Mouse (Mus musculus): ENCODE measurements around the gene Wipf3. TPM values are rescaled to one million over a fixed set of nuclear protein-coding genes. Genes with fewer than 3 reads are reported as not detected.

The Wipf3 gene
- total RNA-seq, 2 experiments from 2014 or later = not detected

- ATAC-seq (replicated peaks; ENCODE audit: low FRiP score, poor library complexity, severe bottlenecking) = no peak
Measured at GRCm38 (mm10) chr6:54512256-54512655, 82.9 kb downstream of the Wipf3 start.

- ATAC-seq (replicated peaks; ENCODE audit: low FRiP score, poor library complexity, severe bottlenecking) = no peak; the same call in 1 of the 2 replicates
Measured at GRCm38 (mm10) chr6:54516512-54517134, 87.2 kb downstream of the Wipf3 start.

- no peak for ATAC-seq (replicated peaks; ENCODE audit: low FRiP score, poor library complexity, severe bottlenecking)
Measured at GRCm38 (mm10) chr6:54518758-54519157, 89.4 kb downstream of the Wipf3 start.

- no peak for ATAC-seq (replicated peaks; ENCODE audit: low FRiP score, poor library complexity, severe bottlenecking)
Measured at GRCm38 (mm10) chr6:54528666-54529065, 99.3 kb downstream of the Wipf3 start.

GRCm38 (mm10) chr6:54530182-54530581 lies 100.8 kb downstream of the Wipf3 start:
- ATAC-seq (replicated peaks; ENCODE audit: low FRiP score, poor library complexity, severe bottlenecking) = no peak

GRCm38 (mm10) chr6:54531048-54531481 lies 101.7 kb downstream of the Wipf3 start:
- no peak for ATAC-seq (replicated peaks; ENCODE audit: low FRiP score, poor library complexity, severe bottlenecking)

- no peak for ATAC-seq (replicated peaks; ENCODE audit: low FRiP score, poor library complexity, severe bottlenecking)
Measured at GRCm38 (mm10) chr6:54535485-54535884, 106.1 kb downstream of the Wipf3 start.

- no peak for ATAC-seq (replicated peaks; ENCODE audit: low FRiP score, poor library complexity, severe bottlenecking)
Measured at GRCm38 (mm10) chr6:54537053-54537452, 107.7 kb downstream of the Wipf3 start.

GRCm38 (mm10) chr6:54538773-54539173 lies 109.4 kb downstream of the Wipf3 start:
- no peak for ATAC-seq (replicated peaks; ENCODE audit: low FRiP score, poor library complexity, severe bottlenecking)

GRCm38 (mm10) chr6:54539396-54539795 lies 110.0 kb downstream of the Wipf3 start:
- ATAC-seq (replicated peaks; ENCODE audit: low FRiP score, poor library complexity, severe bottlenecking) = no peak

GRCm38 (mm10) chr6:54540252-54540887 lies 111.0 kb downstream of the Wipf3 start:
- no peak for ATAC-seq (replicated peaks; ENCODE audit: low FRiP score, poor library complexity, severe bottlenecking)

GRCm38 (mm10) chr6:54542836-54543235 lies 113.4 kb downstream of the Wipf3 start:
- ATAC-seq (replicated peaks; ENCODE audit: low FRiP score, poor library complexity, severe bottlenecking) = no peak

- ATAC-seq (replicated peaks; ENCODE audit: low FRiP score, poor library complexity, severe bottlenecking) = no peak
Measured at GRCm38 (mm10) chr6:54543646-54544045, 114.2 kb downstream of the Wipf3 start.

GRCm38 (mm10) chr6:54548314-54549019 lies 119.1 kb downstream of the Wipf3 start:
- ATAC-seq (replicated peaks; ENCODE audit: low FRiP score, poor library complexity, severe bottlenecking) = no peak

- no peak for ATAC-seq (replicated peaks; ENCODE audit: low FRiP score, poor library complexity, severe bottlenecking)
Measured at GRCm38 (mm10) chr6:54549311-54549710, 119.9 kb downstream of the Wipf3 start.

GRCm38 (mm10) chr6:54550801-54551323 lies 121.5 kb downstream of the Wipf3 start:
- ATAC-seq (replicated peaks; ENCODE audit: low FRiP score, poor library complexity, severe bottlenecking) = no peak

- no peak for ATAC-seq (replicated peaks; ENCODE audit: low FRiP score, poor library complexity, severe bottlenecking)
Measured at GRCm38 (mm10) chr6:54552721-54553413, 123.5 kb downstream of the Wipf3 start.

Data from erythroblast, adult 5-6 weeks (primary cell).